Mouse (Mus musculus) CH12.LX (cell line): ENCODE measurements around the gene Hnrnpul1.

Source experiments
- CHD2 ChIP-seq: IDR thresholded peaks from 2 replicates; pipeline ENCODE4 v1.6.1; 2011; ENCODE audit warnings: low read length, improper control_type of control experiment
- CTCF ChIP-seq, 2 experiments: IDR thresholded peaks in 1 of 2; conservative IDR thresholded peaks in 1 of 2; 2 replicates each; pipeline ENCODE4 v1.5.1; 2011 to 2012; ENCODE audit warnings: low read depth in 2 of 2, low read length in 2 of 2, improper control_type of control experiment in 1 of 2, inconsistent platforms in 1 of 2, mild to moderate bottlenecking in 1 of 2, moderate library complexity in 1 of 2
- EP300 ChIP-seq: IDR thresholded peaks from 2 replicates; pipeline ENCODE4 v1.6.1; 2011; ENCODE audit warnings: low read length, improper control_type of control experiment
- POLR2A ChIP-seq: IDR thresholded peaks from 2 replicates; pipeline ENCODE4 v1.6.1; 2011; ENCODE audit warnings: low read depth, mild to moderate bottlenecking, improper control_type of control experiment, low read length
- USF2 ChIP-seq: conservative IDR thresholded peaks from 2 replicates; pipeline ENCODE4 v1.6.1; 2011; ENCODE audit warnings: low read depth, low read length, improper control_type of control experiment

GRCm38 (mm10) chr7:25803460-25803859, 48.9 kb upstream of the Hnrnpul1 start:
- TF ChIP-seq USF2 (no peak), POLR2A (no peak), EP300 (no peak), CTCF (conservative IDR thresholded peaks at IDR 0.05 in 1 of 2, IDR thresholded peaks at IDR 0.05 in 1 of 2; ENCODE audit: low read depth in 2 of 2, low read length in 2 of 2) (no peak), CHD2 (no peak)
